Mouse (Mus musculus) liver, postnatal 0 days (tissue): ENCODE measurements around the gene Tmigd1. TPM values are rescaled to one million over a fixed set of nuclear protein-coding genes. Genes with fewer than 3 reads are reported as not detected.

Experiments used
- ATAC-seq: fragments of 200-750 bp; cut with Nextera tagmentation; 2 replicates; pipeline ENCODE4 v1.8.0; 2017; ENCODE audit warnings: mild to moderate bottlenecking, moderate library complexity
- DNase-seq: peaks from one replicate; pipeline ENCODE4 v3.0.0-alpha.2; 2016
- H3K27ac ChIP-seq: fragments of 300-500 bp; sonication (generic); 2 replicates; pipeline ENCODE4 v1.5.1; 2014; ENCODE audit warnings: antibody characterized with exemption, moderate library complexity, mild to moderate bottlenecking, low read depth
- H3K27me3 ChIP-seq: fragments of 300-500 bp; sonication (generic); 2 replicates; pipeline ENCODE4 v1.6.1; 2014; ENCODE audit warnings: low read length, control low read depth, mixed read lengths; ENCODE audit not compliant: insufficient read depth
- H3K36me3 ChIP-seq: fragments of 300-500 bp; sonication (generic); replicated peaks from 2 replicates; pipeline ENCODE4 v1.6.1; 2014; ENCODE audit warnings: mild to moderate bottlenecking, control low read depth, low read length, moderate library complexity, mixed read lengths; ENCODE audit not compliant: insufficient read depth
- H3K4me1 ChIP-seq: fragments of 300-500 bp; sonication (generic); 2 replicates; pipeline ENCODE4 v1.6.1; 2014; ENCODE audit warnings: antibody characterized with exemption, mild to moderate bottlenecking, control low read depth; ENCODE audit not compliant: insufficient read depth
- H3K4me2 ChIP-seq: fragments of 300-500 bp; sonication (generic); 2 replicates; pipeline ENCODE4 v1.6.1; 2014; ENCODE audit warnings: low read depth, mild to moderate bottlenecking, low read length, moderate library complexity, mixed read lengths
- H3K4me3 ChIP-seq: fragments of 300-500 bp; sonication (generic); 2 replicates; pipeline ENCODE4 v1.5.1; 2014; ENCODE audit warnings: low read depth, low read length
- H3K9ac ChIP-seq: fragments of 300-500 bp; sonication (generic); replicated peaks from 2 replicates; pipeline ENCODE4 v1.6.1; 2014; ENCODE audit warnings: mild to moderate bottlenecking, moderate library complexity
- H3K9me3 ChIP-seq: fragments of 300-500 bp; sonication (generic); 2 replicates; pipeline ENCODE4 v1.6.1; 2016; ENCODE audit warnings: mild to moderate bottlenecking, control low read depth, low read length, mixed read lengths
- CTCF ChIP-seq: sonication (generic); IDR thresholded peaks from 2 replicates; pipeline ENCODE4 v1.5.1; 2016; ENCODE audit warnings: antibody characterized with exemption, low read depth
- EP300 ChIP-seq: IDR thresholded peaks from 2 replicates; pipeline ENCODE4 v1.6.1; 2016; ENCODE audit warnings: antibody characterized with exemption, low read depth, mild to moderate bottlenecking
- WGBS: fragments of 180-500 bp; shearing (Covaris S2); extraction: QIAGEN DNeasy Blood & Tissue Kit; methylation state at CpG from one replicate; pipeline ENCODE4 v1.1.7; 2014; ENCODE audit not compliant: insufficient replicate concordance; 5-methylcytosine and 5-hydroxymethylcytosine counted together
- polyA plus RNA-seq: library from polyadenylated mRNA; unstranded; fragments of >200 nt; fragmentation: Nextera tagmentation; extraction: Ambion mirVana; gene quantifications from 2 replicates; pipeline ENCODE4 v1.2.1, GENCODE M21; 2015

The Tmigd1 gene
- polyA plus RNA-seq, 1 experiment from 2014 or later, result not detected

DNA sequence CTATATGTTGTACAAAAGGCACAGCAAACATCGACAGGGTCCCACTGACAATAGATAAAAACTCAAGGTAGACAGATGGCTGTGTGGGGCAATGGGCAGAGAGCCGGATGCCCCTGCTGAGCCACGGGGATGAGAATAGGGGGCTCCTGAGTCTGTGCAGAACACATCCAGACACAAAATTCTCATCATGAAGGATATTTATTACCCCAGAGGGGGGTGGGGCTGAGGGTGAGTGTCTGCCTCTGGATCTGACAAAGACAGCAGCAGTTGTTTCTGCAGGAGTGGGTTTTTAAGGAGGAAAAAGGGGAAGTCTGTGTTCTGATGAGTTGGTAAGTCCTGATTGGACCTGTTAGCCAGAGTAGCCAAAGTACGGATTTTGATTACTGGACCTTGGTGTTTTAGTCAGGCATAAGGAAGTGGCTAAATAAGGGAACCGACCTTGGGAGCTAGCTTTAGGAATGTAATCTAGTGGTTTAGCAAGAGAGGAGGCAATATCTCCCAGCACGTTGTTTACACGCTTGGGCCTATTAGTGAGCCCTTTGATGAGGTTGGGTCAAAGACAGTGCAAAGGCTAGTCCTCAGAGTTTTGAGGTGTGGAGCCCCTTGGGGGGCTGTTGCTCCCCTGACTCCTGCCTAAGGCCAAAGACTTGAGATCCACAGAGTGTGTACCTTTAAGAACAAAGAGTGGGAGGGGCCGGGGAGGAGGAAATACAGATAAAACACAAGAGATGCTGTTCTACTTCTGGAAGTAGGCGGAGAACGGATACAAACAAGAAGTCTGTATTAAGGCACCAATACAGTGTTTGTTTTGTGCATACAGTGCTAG is 12.4 kb upstream of the Tmigd1 start:
- 23% methylated on average over 10 of the region's 10 CpGs for WGBS
- Histone ChIP-seq H3K36me3 (no peaks in the 10 kb centered on the region), H3K9ac (no peak overlapping the region), H3K9me3 (no peaks in the 10 kb centered on the region), H3K27me3 (no peaks in the 10 kb centered on the region), H3K4me1 (peaks cover 20% of the 10 kb centered on the region), H3K4me2 (peak overlapping the region; percentile 29; the same call in 1 of the 2 replicates), H3K4me3 (no peak overlapping the region), H3K27ac (peak overlapping the region; percentile 56)
- no peak for TF ChIP-seq EP300
- no peak for TF ChIP-seq CTCF
- ATAC-seq (peak; percentile 57; the same call in 1 of the 2 replicates), DNase-seq (no peak)

DNA sequence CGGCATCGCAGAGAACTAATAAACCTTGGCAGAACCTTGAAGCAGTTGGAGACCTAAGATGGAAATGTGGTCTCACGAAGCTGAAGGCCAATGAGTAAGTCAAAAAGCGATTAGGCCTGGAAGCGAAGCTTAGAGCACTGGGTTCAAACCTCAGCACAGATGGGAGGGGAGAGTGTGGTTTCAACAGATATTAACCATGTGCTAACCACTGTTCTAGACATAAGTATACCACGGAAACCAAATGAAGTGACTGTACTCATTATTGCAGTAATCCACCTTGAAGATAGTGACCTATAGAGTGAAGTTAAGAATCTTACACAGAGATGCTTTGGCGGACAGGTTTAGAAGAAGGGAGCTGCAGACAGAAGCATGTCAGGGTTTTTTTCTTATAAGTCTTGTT is 10.8 kb upstream of the Tmigd1 start:
- no peak for TF ChIP-seq CTCF
- TF ChIP-seq EP300, result no peak
- ATAC-seq, result no peak
- WGBS, result 75% methylated on average over 7 of the region's 7 CpGs

DNA sequence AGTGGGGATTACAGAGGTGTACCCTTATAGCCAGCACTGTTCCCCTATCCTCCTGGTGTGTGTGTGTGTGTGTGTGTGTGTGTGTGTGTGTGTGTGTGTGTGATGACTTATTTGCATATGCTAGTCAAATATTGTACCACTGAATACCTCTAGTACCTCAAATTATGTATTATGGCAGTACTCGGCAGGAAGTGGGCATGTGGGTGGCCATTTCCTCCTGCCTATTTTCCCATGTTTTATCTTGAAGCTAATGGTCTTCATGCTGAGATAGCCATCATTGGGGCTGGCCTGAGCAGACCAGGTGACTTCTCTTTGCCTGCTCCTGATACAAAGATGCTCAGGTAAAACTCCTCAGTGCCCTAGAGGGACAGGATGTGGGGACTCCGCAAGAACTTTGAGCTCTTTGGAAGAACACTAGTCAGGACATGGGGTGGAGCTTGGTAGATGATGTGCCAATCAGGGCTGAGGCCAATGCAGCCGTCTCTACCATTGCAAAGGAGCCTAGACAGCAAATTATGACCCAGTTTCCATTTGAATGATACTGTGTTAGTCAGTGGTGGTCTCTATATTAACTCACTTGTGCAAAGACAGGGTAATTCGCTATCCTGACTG is 10.1 kb upstream of the Tmigd1 start:
- Histone ChIP-seq H3K27me3 (no peaks in the 10 kb centered on the region), H3K9me3 (no peaks in the 10 kb centered on the region), H3K4me1 (peaks cover 20% of the 10 kb centered on the region), H3K4me3 (no peak overlapping the region), H3K9ac (no peak overlapping the region), H3K4me2 (no peak overlapping the region), H3K36me3 (no peaks in the 10 kb centered on the region), H3K27ac (no peak overlapping the region)
- no peak for TF ChIP-seq EP300
- TF ChIP-seq CTCF, result no peak
- WGBS, result 65% methylated on average over 4 of the region's 4 CpGs
- ATAC-seq (no peak), DNase-seq (no peak)

More for the DNA sequence above, 10.8 kb upstream of the Tmigd1 start:
- H3K9me3 ChIP-seq, result no peaks in the 10 kb centered on the region
- H3K4me3 ChIP-seq, result no peak overlapping the region
- no peak overlapping the region for H3K4me2 ChIP-seq
- H3K36me3 ChIP-seq, result no peaks in the 10 kb centered on the region
- H3K4me1 ChIP-seq, result peaks cover 20% of the 10 kb centered on the region
- H3K27me3 ChIP-seq, result no peaks in the 10 kb centered on the region
- no peak for DNase-seq
- no peak overlapping the region for H3K27ac ChIP-seq
- H3K9ac ChIP-seq, result no peak overlapping the region

DNA sequence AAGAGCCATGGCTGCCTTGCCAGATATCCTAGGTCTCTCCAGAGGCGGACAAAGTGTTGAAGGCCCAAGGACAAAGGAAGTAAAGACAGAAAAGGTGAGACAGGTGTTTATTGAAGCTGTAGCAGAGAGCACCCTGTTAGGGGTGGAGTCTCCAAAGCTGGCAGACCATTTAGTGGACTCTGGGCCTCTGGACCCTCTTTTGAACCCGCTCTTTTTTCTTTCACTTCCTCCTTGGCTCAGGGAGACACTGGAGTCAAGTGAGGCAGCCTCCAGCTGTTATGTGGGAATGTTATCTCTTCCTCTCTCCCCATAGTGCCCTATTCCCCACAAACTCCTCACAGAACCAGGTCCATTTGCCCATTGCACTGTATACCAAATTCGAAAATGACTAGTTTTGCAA is 9.0 kb upstream of the Tmigd1 start:
- WGBS, result 68% methylated on average over 3 of the region's 3 CpGs
- Histone ChIP-seq H3K27ac (peak overlapping the region; percentile 45), H3K4me1 (peaks cover 24% of the 10 kb centered on the region), H3K27me3 (no peaks in the 10 kb centered on the region), H3K4me3 (no peak overlapping the region), H3K9me3 (no peaks in the 10 kb centered on the region), H3K36me3 (no peaks in the 10 kb centered on the region), H3K9ac (no peak overlapping the region), H3K4me2 (no peak overlapping the region)
- ATAC-seq, result no peak
- no peak for DNase-seq
- TF ChIP-seq CTCF (no peak), EP300 (no peak)

DNA sequence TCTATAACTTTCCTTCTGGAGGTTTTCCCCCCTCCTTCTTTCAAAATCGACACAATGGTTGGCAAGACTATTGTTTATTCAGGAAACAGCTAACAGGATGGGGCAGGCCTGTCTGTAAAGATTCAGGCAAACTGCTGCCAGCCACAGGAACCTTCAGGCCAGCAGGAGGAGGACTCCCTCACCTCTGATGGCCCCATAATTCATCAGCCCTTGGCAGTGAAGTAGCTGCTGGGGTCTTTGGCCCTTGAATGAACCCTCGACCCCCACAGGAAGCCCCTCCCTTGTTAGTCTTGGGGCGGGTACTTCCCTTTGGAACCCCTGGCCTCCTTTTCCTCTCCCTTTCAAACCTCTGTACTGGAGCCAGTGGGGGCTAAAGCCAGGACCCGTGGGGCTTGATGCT is 8.4 kb upstream of the Tmigd1 start:
- Histone ChIP-seq H3K4me3 (no peak overlapping the region), H3K36me3 (no peaks in the 10 kb centered on the region), H3K27ac (peak overlapping the region; percentile 45; the same call in 1 of the 2 replicates), H3K9me3 (no peaks in the 10 kb centered on the region), H3K4me1 (peaks cover 30% of the 10 kb centered on the region), H3K27me3 (no peaks in the 10 kb centered on the region), H3K9ac (no peak overlapping the region), H3K4me2 (no peak overlapping the region)
- peak; percentile 26 for DNase-seq
- 12% methylated on average over 4 of the region's 4 CpGs for WGBS
- ATAC-seq, result peak; percentile 40
- TF ChIP-seq EP300 (no peak; the same call in 1 of the 2 replicates), CTCF (no peak)

DNA sequence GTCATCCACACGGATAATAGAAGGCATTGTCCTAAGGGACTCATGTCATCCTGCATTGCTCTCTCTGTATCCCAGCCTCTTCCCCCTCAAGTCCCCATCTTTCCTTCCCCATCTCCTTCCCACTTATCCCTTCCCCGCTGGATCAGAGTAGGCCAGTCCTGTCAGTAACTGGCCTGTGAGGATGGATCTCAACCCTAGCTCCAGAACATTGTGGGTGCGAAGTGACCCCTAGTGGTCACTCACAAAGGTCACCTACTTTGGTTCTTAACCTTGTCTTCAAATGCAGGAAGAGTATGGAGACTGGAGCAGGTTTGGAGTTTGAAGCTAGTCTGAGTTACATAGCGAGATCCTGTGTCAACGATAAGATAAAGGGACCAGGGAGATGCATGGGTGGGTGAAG is 7.7 kb upstream of the Tmigd1 start:
- H3K4me1 ChIP-seq, result peaks cover 31% of the 10 kb centered on the region
- peak; percentile 70 for DNase-seq
- WGBS, result 24% methylated on average over 5 of the region's 5 CpGs
- ATAC-seq, result peak; percentile 73
- no peaks in the 10 kb centered on the region for H3K9me3 ChIP-seq
- no peak overlapping the region for H3K9ac ChIP-seq
- no peaks in the 10 kb centered on the region for H3K36me3 ChIP-seq
- no peaks in the 10 kb centered on the region for H3K27me3 ChIP-seq
- no peak overlapping the region for H3K4me3 ChIP-seq
- no peak overlapping the region for H3K27ac ChIP-seq
- H3K4me2 ChIP-seq, result no peak overlapping the region
- TF ChIP-seq EP300, result no peak
- peak; percentile 95 for TF ChIP-seq CTCF
